Mouse (Mus musculus): ENCODE measurements at regions not wholly inside any gene's neighbourhood (a gene's known extent, or its start where the extent isn't known, plus 50 kb on each side); places are given as distances from the start of the nearest gene placed in this dataset.

DNA sequence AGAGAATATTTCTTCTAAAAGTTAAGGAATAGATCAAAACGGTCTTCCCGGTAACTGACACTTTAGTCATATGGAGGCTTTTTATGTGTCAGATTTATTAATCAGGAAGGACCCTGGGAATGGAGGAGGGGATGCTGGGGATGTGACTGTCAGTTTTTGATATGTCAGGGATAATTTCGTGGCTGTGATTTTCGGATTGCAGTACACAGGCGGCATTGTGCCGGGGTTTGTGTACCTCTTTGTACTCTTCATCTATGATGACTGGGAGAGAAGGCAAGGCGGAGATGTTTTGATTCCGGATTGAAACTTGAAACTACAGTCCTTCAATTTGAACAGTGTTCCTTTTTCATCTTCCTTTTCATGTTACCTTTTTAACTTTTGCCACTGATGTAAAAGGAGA is 344.2 kb downstream of the Mdfic start:
- no peak for ATAC-seq (ENCODE audit: low TSS enrichment)

- no peak for ATAC-seq (ENCODE audit: low TSS enrichment)
These were observed 344.7 kb downstream of the Mdfic start for GRCm38 (mm10) chr6:16065121-16065520.

DNA sequence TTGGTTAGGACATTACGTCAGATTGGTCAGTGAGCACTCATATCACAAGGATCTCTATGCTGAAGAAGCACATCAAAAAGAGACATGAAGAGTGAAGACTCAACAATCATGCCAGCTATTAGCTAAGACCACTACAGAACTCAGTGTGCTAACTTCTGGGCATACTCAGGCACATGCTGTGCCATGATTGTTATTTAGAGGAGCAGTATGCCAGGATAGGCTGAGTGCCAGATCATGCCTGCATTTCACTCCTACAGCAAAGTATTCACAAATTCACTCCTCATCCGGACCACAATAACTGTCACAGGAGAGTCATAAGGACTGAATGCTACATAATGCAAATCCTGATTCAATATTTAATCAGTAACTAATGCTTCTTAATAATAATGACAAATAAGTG is 355.8 kb downstream of the Mdfic start:
- no peak for ATAC-seq (ENCODE audit: low TSS enrichment)

GRCm38 (mm10) chr6:16077195-16077810 is 356.8 kb downstream of the Mdfic start:
- ATAC-seq (ENCODE audit: low TSS enrichment), result no peak

- no peak for ATAC-seq (ENCODE audit: low TSS enrichment)
These were observed 357.5 kb downstream of the Mdfic start for GRCm38 (mm10) chr6:16077917-16078316.

GRCm38 (mm10) chr6:16086952-16087537 is 366.6 kb downstream of the Mdfic start:
- ATAC-seq (ENCODE audit: low TSS enrichment), result no peak

- no peak for ATAC-seq (ENCODE audit: low TSS enrichment)
These were observed 378.3 kb downstream of the Mdfic start for GRCm38 (mm10) chr6:16098761-16099160.

DNA sequence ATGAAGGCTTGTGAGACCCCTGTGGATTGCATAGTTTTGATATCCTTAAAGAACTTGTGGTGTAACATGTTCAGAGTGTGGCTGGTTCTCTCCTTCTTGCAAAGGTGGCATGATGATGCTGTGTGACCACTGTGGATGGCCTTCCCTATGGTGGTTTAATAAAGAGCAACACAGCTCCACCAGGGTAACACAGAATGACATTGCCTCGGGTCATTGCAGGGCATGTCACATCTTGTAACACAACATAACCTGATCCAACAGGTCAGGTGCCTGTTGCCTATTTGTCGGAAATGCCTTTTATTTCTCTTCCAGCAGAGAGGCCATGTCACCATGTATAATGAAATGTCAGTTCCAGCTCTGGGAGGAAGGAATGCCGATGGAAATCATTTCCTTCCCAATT is 420.5 kb downstream of the Mdfic start:
- ATAC-seq (ENCODE audit: low TSS enrichment), result no peak

DNA sequence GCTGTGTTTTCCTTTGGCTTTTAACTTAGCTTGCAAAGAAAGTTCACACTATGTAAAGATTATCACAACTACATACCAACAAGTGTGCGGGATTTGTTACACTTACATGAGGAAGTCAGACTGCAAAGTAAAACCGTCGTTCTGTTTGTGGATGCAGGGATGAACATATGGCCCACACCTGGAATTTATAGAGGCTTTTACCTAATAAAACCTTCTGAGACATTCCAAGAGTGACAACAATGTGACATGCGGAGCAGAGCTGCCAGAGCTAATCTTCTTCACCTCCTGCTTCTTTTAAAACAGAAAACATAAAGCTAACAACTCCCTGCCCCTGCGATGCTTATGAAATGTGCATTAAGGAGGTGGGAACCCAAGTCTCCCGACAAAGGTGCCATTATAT is 424.1 kb downstream of the Mdfic start:
- ATAC-seq (ENCODE audit: low TSS enrichment), result no peak

GRCm38 (mm10) chr6:16150535-16150934 is 430.1 kb downstream of the Mdfic start:
- ATAC-seq (ENCODE audit: low TSS enrichment), result no peak

GRCm38 (mm10) chr6:16151478-16151877 is 431.0 kb downstream of the Mdfic start:
- no peak for ATAC-seq (ENCODE audit: low TSS enrichment)

DNA sequence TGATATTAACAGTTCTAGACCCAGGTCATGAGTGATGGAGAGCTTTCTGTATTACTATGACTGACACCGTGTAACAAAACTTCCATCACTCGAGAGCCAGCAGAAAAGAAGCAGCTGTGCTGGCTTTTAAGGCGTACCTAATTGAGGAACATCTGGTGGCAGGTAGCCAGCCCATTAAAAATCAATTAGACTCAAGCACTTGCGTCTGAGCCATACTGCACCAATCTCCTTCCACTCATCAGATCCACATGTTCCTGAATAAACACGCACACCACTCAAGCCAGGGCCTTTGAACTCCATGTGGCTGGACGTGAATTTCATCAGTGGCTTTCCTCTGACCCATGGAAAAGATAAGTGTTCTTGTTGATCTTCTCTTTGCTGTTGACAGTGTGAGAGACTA is 432.2 kb downstream of the Mdfic start:
- ATAC-seq (ENCODE audit: low TSS enrichment), result no peak

GRCm38 (mm10) chr6:16165012-16165411 is 444.6 kb downstream of the Mdfic start:
- peak; percentile 78 for ATAC-seq (ENCODE audit: low TSS enrichment)

DNA sequence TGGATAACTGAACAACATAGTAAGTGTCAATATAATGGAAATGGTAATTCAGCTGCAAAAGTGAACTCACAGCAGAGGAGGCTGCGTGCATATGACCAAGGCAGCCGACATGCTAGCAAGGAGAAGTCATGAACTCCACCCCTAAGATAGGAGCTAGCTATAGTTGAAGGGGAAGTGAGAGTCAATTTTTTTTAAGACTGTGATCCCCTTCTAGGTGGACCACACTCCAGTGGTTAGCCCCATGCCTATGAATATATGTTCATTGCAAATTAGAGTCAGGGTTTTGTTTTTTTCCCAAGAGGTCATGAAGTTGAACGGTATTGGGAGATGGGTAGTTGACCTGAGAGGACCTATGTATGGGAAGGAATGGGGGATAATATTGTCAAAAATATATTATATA is 451.4 kb downstream of the Mdfic start:
- no peak for ATAC-seq (ENCODE audit: low TSS enrichment)

GRCm38 (mm10) chr6:16177313-16177712 is 456.9 kb downstream of the Mdfic start:
- ATAC-seq (ENCODE audit: low TSS enrichment), result no peak

DNA sequence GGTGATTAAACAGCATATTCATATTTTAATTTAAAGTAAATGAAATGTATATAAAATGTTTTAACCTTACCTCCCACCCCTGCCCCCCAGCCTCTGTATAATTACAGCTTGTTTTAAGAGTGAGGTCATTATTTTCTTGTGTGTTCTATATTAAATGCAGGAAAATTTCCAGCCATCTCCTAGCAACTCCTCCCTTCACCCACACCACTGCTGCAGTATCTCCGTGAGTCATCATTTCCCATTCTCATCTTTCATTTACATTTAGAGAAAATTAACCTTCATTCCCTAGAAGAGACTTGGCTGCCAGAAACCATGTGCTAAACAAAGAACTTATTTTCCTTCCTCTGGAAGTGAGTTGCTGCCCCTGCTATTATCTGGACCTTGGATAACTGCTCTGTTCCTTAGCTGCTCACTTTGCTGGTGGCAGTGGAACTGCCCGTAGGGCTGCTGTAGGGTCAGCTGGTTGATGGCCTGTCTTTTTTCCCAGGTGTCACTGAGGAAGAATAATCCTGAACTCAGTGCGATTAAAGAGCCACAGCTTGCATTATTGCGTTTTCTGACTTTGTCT is 467.6 kb downstream of the Mdfic start:
- peak; percentile 99 for ATAC-seq (ENCODE audit: low TSS enrichment)

- no peak for ATAC-seq (ENCODE audit: low TSS enrichment)
These were observed 492.5 kb downstream of the Mdfic start for GRCm38 (mm10) chr6:16212975-16213374.

GRCm38 (mm10) chr6:16213635-16214034 is 493.2 kb downstream of the Mdfic start:
- no peak for ATAC-seq (ENCODE audit: low TSS enrichment)

- peak; percentile 96 for ATAC-seq (ENCODE audit: low TSS enrichment)
These were observed 500.7 kb downstream of the Mdfic start for GRCm38 (mm10) chr6:16221002-16221627.

Data from frontal cortex, adult (tissue).